ENCODE assay signal across 17 mouse cellular contexts in genomic region chr10:23450997-23451396, GRCm38 (mm10).
DNase-seq lines count a peak whose midpoint lies in the region; ATAC-seq and TF ChIP-seq lines count a peak whose summit lies in the region.
"Had no signal": no experiment of that assay in that cellular context is flagged by ENCODE, and none has a peak within 500 bp of the region (broad histone marks: within the 10 kb centered on the region; RNA-seq: fewer than 3 reads in every experiment).

No protein-coding gene starts in this region.

- intact Hi-C loops in gastrocnemius, adult 2 months (cut with DNase I): no loop called here

- H3K4me3 ChIP-seq in gastrocnemius, adult 2 months: no peak overlapping the region
- no peak overlapping the region for H3K4me3 ChIP-seq in liver, embryonic 14.5 days (ENCODE audit: insufficient read depth in 1 of 2, low read depth in 2 of 2, low read length in 2 of 2)
- H3K4me3 ChIP-seq in hindbrain, embryonic 13.5 days: no peak overlapping the region
- H3K4me3 ChIP-seq: hindbrain, embryonic 10.5 days; liver, embryonic 13.5 days had no signal

- ATAC-seq in liver, embryonic 14.5 days (ENCODE audit: insufficient read depth): no peak
- no peak for ATAC-seq in hindbrain, embryonic 13.5 days (ENCODE audit: low FRiP score)
- ATAC-seq: CD4-positive, CD25-positive, alpha-beta regulatory T cell, adult 4 months had no signal

- DNase-seq in gastrocnemius, adult 2 months: no peak
- DNase-seq in gastrocnemius, postnatal 25 days: no peak
- peak; percentile 1 for DNase-seq in ovary, postnatal 14 days (ENCODE audit: low spot score)
- no peak for DNase-seq in ovary, postnatal 10 days (ENCODE audit: low spot score)
- peak; percentile 53 for DNase-seq in ES-CJ7 (ENCODE audit: low read depth, low spot score)
- DNase-seq in liver, embryonic 14.5 days (ENCODE audit: low read depth in 3 of 3, low spot score in 3 of 3): no peak
- DNase-seq in cerebellum, adult 11-12 months: no peak
- DNase-seq: cerebellum, adult 11 months; gastrocnemius, postnatal 36 days; liver, embryonic 13.5 days; midbrain, embryonic 14.5 days; retina, postnatal 1 day; spleen, adult 18-20 months had no signal

- no peak overlapping the region for H3K9ac ChIP-seq in liver, embryonic 14.5 days (replicated peaks)
- no peak overlapping the region for H3K9ac ChIP-seq in hindbrain, embryonic 13.5 days
- H3K9ac ChIP-seq: liver, embryonic 13.5 days had no signal

- H3K4me2 ChIP-seq in liver, embryonic 14.5 days (ENCODE audit: low read depth): no peak overlapping the region
- H3K4me2 ChIP-seq in hindbrain, embryonic 13.5 days: no peak overlapping the region
- H3K4me2 ChIP-seq: heart, embryonic 11.5 days; liver, embryonic 13.5 days had no signal

- H3K36me3 ChIP-seq in liver, embryonic 14.5 days (replicated peaks; ENCODE audit: control insufficient read depth, insufficient read depth, low read depth): no peaks in the 10 kb centered on the region
- H3K36me3 ChIP-seq in hindbrain, embryonic 13.5 days: no peaks in the 10 kb centered on the region
- H3K36me3 ChIP-seq: hindbrain, embryonic 10.5 days; liver, embryonic 13.5 days had no signal

- no peaks in the 10 kb centered on the region for H3K9me3 ChIP-seq in liver, embryonic 14.5 days (ENCODE audit: control insufficient read depth, low read length)
- no peaks in the 10 kb centered on the region for H3K9me3 ChIP-seq in hindbrain, embryonic 13.5 days
- H3K9me3 ChIP-seq: hindbrain, embryonic 10.5 days; liver, embryonic 13.5 days had no signal

- 51% methylated on average over 3 of the region's 3 CpGs for WGBS in liver, embryonic 14.5 days (ENCODE audit: insufficient replicate concordance)
- 92% methylated on average over 3 of the region's 3 CpGs for WGBS in hindbrain, embryonic 13.5 days

- no peak for TF ChIP-seq EP300 in liver, embryonic 14.5 days (IDR thresholded peaks at IDR 0.05; ENCODE audit: low read depth)

- H3K27ac ChIP-seq in gastrocnemius, adult 2 months: peak overlapping the region; percentile 80; the same call in 1 of the 2 replicates
- no peak overlapping the region for H3K27ac ChIP-seq in liver, embryonic 14.5 days
- H3K27ac ChIP-seq in hindbrain, embryonic 13.5 days: no peak overlapping the region
- H3K27ac ChIP-seq: liver, embryonic 13.5 days had no signal

- H3K27me3 ChIP-seq in liver, embryonic 14.5 days (ENCODE audit: control insufficient read depth, insufficient read depth, low read length): no peaks in the 10 kb centered on the region
- no peaks in the 10 kb centered on the region for H3K27me3 ChIP-seq in hindbrain, embryonic 13.5 days
- H3K27me3 ChIP-seq: liver, embryonic 13.5 days had no signal

- no peaks in the 10 kb centered on the region for H3K4me1 ChIP-seq in liver, embryonic 14.5 days (replicated peaks; ENCODE audit: control insufficient read depth in 2 of 2, insufficient read depth in 2 of 2, low read length in 1 of 2)
- H3K4me1 ChIP-seq in hindbrain, embryonic 13.5 days (replicated peaks): peaks cover 14% of the 10 kb centered on the region
- H3K4me1 ChIP-seq: liver, embryonic 13.5 days had no signal

- TF ChIP-seq CTCF in gastrocnemius, adult 2 months (IDR thresholded peaks at IDR 0.05): peak; percentile 32
- peak; percentile 34 for TF ChIP-seq CTCF in liver, embryonic 14.5 days (IDR thresholded peaks at IDR 0.05; ENCODE audit: low read depth)

Comparison
In these comparisons a context has a peak if more than half of its experiments do, and no peak if none do; other contexts are left out.
1. DNase-seq: peak in ovary, postnatal 14 days (single experiment) and ES-CJ7 (single experiment); none in gastrocnemius, adult 2 months (single experiment), gastrocnemius, postnatal 25 days (single experiment), ovary, postnatal 10 days (single experiment), liver, embryonic 14.5 days (0 of 3) and cerebellum, adult 11-12 months (single experiment).